Mouse (Mus musculus): ENCODE data around the gene Elfn2. TPM values are rescaled to one million over a fixed set of nuclear protein-coding genes. Genes with fewer than 3 reads are reported as not detected.

Gene Elfn2
- polyA plus RNA-seq, 1 experiment, result 0.07 TPM

GRCm38 (mm10) chr15:78684111-78684510, 34.5 kb downstream of the Elfn2 start:
- Histone ChIP-seq H3K36me3 (ENCODE audit: control insufficient read depth, insufficient read depth) (no peaks in the 10 kb centered on the region), H3K79me2 (ENCODE audit: control insufficient read depth, insufficient read depth) (no peaks in the 10 kb centered on the region), H3K27me3 (ENCODE audit: control insufficient read depth, insufficient read depth, insufficient read length) (peaks cover 74% of the 10 kb centered on the region), H3K4me3 (no peak overlapping the region), H3K4me2 (ENCODE audit: low read depth) (no peak overlapping the region), H3ac (ENCODE audit: control insufficient read depth, insufficient read length) (no peak overlapping the region)
- TF ChIP-seq USF1 (IDR thresholded peaks at IDR 0.05; ENCODE audit: low read depth), result no peak

- Histone ChIP-seq H3ac (ENCODE audit: control insufficient read depth, insufficient read length) (no peak overlapping the region), H3K36me3 (ENCODE audit: control insufficient read depth, insufficient read depth) (no peaks in the 10 kb centered on the region), H3K27me3 (ENCODE audit: control insufficient read depth, insufficient read depth, insufficient read length) (peaks cover 74% of the 10 kb centered on the region), H3K4me3 (no peak overlapping the region), H3K4me2 (ENCODE audit: low read depth) (no peak overlapping the region), H3K79me2 (ENCODE audit: control insufficient read depth, insufficient read depth) (no peaks in the 10 kb centered on the region)
- TF ChIP-seq MYOG (IDR thresholded peaks at IDR 0.05; ENCODE audit: control insufficient read depth in 1 of 3, insufficient read depth in 1 of 3, insufficient read length in 2 of 3, low read depth in 2 of 3) (no peak), POLR2A (IDR thresholded peaks at IDR 0.05; ENCODE audit: insufficient read length, low read depth) (no peak), TCF3 (IDR thresholded peaks at IDR 0.05; ENCODE audit: insufficient read length, low read depth) (no peak), POLR2AphosphoS2 (IDR thresholded peaks at IDR 0.05; ENCODE audit: insufficient read length, low read depth) (no peak), REST (IDR thresholded peaks at IDR 0.05; ENCODE audit: insufficient read depth, insufficient read length) (no peak), E2F4 (IDR thresholded peaks at IDR 0.05; ENCODE audit: insufficient read depth) (no peak), MYOD1 (IDR thresholded peaks at IDR 0.05; ENCODE audit: control insufficient read depth in 1 of 3, insufficient read length in 2 of 3, low read depth in 2 of 3) (no peak), USF1 (IDR thresholded peaks at IDR 0.05; ENCODE audit: low read depth) (no peak), TCF12 (IDR thresholded peaks at IDR 0.05; ENCODE audit: insufficient read depth, poor library complexity, severe bottlenecking) (no peak), MAX (IDR thresholded peaks at IDR 0.05; ENCODE audit: low read depth) (no peak), SRF (IDR thresholded peaks at IDR 0.05; ENCODE audit: control insufficient read depth, insufficient read length, low read depth) (no peak)
Measured at GRCm38 (mm10) chr15:78683474-78683873, 35.1 kb downstream of the Elfn2 start.

GRCm38 (mm10) chr15:78681781-78682180, 36.8 kb downstream of the Elfn2 start:
- peaks cover 74% of the 10 kb centered on the region for H3K27me3 ChIP-seq (ENCODE audit: control insufficient read depth, insufficient read depth, insufficient read length)
- H3K36me3 ChIP-seq (ENCODE audit: control insufficient read depth, insufficient read depth), result no peaks in the 10 kb centered on the region
- H3K4me2 ChIP-seq (ENCODE audit: low read depth), result no peak overlapping the region
- H3K4me3 ChIP-seq, result no peak overlapping the region
- H3K79me2 ChIP-seq (ENCODE audit: control insufficient read depth, insufficient read depth), result no peaks in the 10 kb centered on the region
- no peak overlapping the region for H3ac ChIP-seq (ENCODE audit: control insufficient read depth, insufficient read length)
- no peak for TF ChIP-seq MYOG (IDR thresholded peaks at IDR 0.05; ENCODE audit: control insufficient read depth in 1 of 3, insufficient read depth in 1 of 3, insufficient read length in 2 of 3, low read depth in 2 of 3)
- no peak for TF ChIP-seq POLR2A (IDR thresholded peaks at IDR 0.05; ENCODE audit: insufficient read length, low read depth)
- TF ChIP-seq POLR2AphosphoS2 (IDR thresholded peaks at IDR 0.05; ENCODE audit: insufficient read length, low read depth), result no peak
- no peak for TF ChIP-seq E2F4 (IDR thresholded peaks at IDR 0.05; ENCODE audit: insufficient read depth)
- TF ChIP-seq MYOD1 (IDR thresholded peaks at IDR 0.05; ENCODE audit: control insufficient read depth in 1 of 3, insufficient read length in 2 of 3, low read depth in 2 of 3), result no peak
- no peak for TF ChIP-seq TCF12 (IDR thresholded peaks at IDR 0.05; ENCODE audit: insufficient read depth, poor library complexity, severe bottlenecking)
- no peak for TF ChIP-seq MAX (IDR thresholded peaks at IDR 0.05; ENCODE audit: low read depth)
- no peak for TF ChIP-seq USF1 (IDR thresholded peaks at IDR 0.05; ENCODE audit: low read depth)
- TF ChIP-seq CEBPB (IDR thresholded peaks at IDR 0.05; ENCODE audit: insufficient read depth, poor library complexity, severe bottlenecking), result no peak
- TF ChIP-seq TCF3 (IDR thresholded peaks at IDR 0.05; ENCODE audit: insufficient read length, low read depth), result no peak
- no peak for TF ChIP-seq REST (IDR thresholded peaks at IDR 0.05; ENCODE audit: insufficient read depth, insufficient read length)
- no peak for TF ChIP-seq SRF (IDR thresholded peaks at IDR 0.05; ENCODE audit: control insufficient read depth, insufficient read length, low read depth)

- H3ac ChIP-seq (ENCODE audit: control insufficient read depth, insufficient read length), result no peak overlapping the region
- H3K4me2 ChIP-seq (ENCODE audit: low read depth), result no peak overlapping the region
- TF ChIP-seq POLR2A (IDR thresholded peaks at IDR 0.05; ENCODE audit: insufficient read length, low read depth) (no peak), USF1 (IDR thresholded peaks at IDR 0.05; ENCODE audit: low read depth) (no peak), TCF12 (IDR thresholded peaks at IDR 0.05; ENCODE audit: insufficient read depth, poor library complexity, severe bottlenecking) (no peak), SRF (IDR thresholded peaks at IDR 0.05; ENCODE audit: control insufficient read depth, insufficient read length, low read depth) (no peak), CEBPB (IDR thresholded peaks at IDR 0.05; ENCODE audit: insufficient read depth, poor library complexity, severe bottlenecking) (no peak), TCF3 (IDR thresholded peaks at IDR 0.05; ENCODE audit: insufficient read length, low read depth) (no peak), REST (IDR thresholded peaks at IDR 0.05; ENCODE audit: insufficient read depth, insufficient read length) (no peak), MYOG (IDR thresholded peaks at IDR 0.05; ENCODE audit: control insufficient read depth in 1 of 3, insufficient read depth in 1 of 3, insufficient read length in 2 of 3, low read depth in 2 of 3) (no peak), MAX (IDR thresholded peaks at IDR 0.05; ENCODE audit: low read depth) (no peak), MYOD1 (IDR thresholded peaks at IDR 0.05; ENCODE audit: control insufficient read depth in 1 of 3, insufficient read length in 2 of 3, low read depth in 2 of 3) (no peak), POLR2AphosphoS2 (IDR thresholded peaks at IDR 0.05; ENCODE audit: insufficient read length, low read depth) (no peak), E2F4 (IDR thresholded peaks at IDR 0.05; ENCODE audit: insufficient read depth) (no peak)
- H3K27me3 ChIP-seq (ENCODE audit: control insufficient read depth, insufficient read depth, insufficient read length), result peaks cover 77% of the 10 kb centered on the region
- H3K4me3 ChIP-seq, result no peak overlapping the region
- no peaks in the 10 kb centered on the region for H3K79me2 ChIP-seq (ENCODE audit: control insufficient read depth, insufficient read depth)
- no peaks in the 10 kb centered on the region for H3K36me3 ChIP-seq (ENCODE audit: control insufficient read depth, insufficient read depth)
Measured at GRCm38 (mm10) chr15:78681301-78681700, 37.3 kb downstream of the Elfn2 start.

GRCm38 (mm10) chr15:78680291-78680690, 38.3 kb downstream of the Elfn2 start:
- TF ChIP-seq POLR2AphosphoS2 (IDR thresholded peaks at IDR 0.05; ENCODE audit: insufficient read length, low read depth) (no peak), MYOG (IDR thresholded peaks at IDR 0.05; ENCODE audit: control insufficient read depth in 1 of 3, insufficient read depth in 1 of 3, insufficient read length in 2 of 3, low read depth in 2 of 3) (peak in 1 of 3 experiments; percentile 4)
- Histone ChIP-seq H3K79me2 (ENCODE audit: control insufficient read depth, insufficient read depth) (no peaks in the 10 kb centered on the region), H3K36me3 (ENCODE audit: control insufficient read depth, insufficient read depth) (no peaks in the 10 kb centered on the region), H3K4me2 (ENCODE audit: low read depth) (no peak overlapping the region), H3K4me3 (no peak overlapping the region), H3K27me3 (ENCODE audit: control insufficient read depth, insufficient read depth, insufficient read length) (peaks cover 74% of the 10 kb centered on the region), H3ac (ENCODE audit: control insufficient read depth, insufficient read length) (no peak overlapping the region)
